Mouse (Mus musculus) midbrain, embryonic 10.5 days (tissue): ENCODE data around the gene Cers1. TPM values are rescaled to one million over a fixed set of nuclear protein-coding genes. Genes with fewer than 3 reads are reported as not detected.

Experiments used
- DNase-seq: peaks from one replicate; pipeline ENCODE4 v3.0.0-alpha.2; 2017; ENCODE audit warnings: low spot score
- H3K27ac ChIP-seq: fragments of 300-500 bp; sonication (generic); replicated peaks from 2 replicates; pipeline ENCODE4 v1.5.1; 2016; ENCODE audit warnings: mild to moderate bottlenecking
- H3K27me3 ChIP-seq: fragments of 300-500 bp; sonication (generic); 2 replicates; pipeline ENCODE4 v1.6.1; 2016; ENCODE audit warnings: low read depth, mild to moderate bottlenecking; ENCODE audit not compliant: poor library complexity, severe bottlenecking
- H3K36me3 ChIP-seq: fragments of 300-500 bp; sonication (generic); 2 replicates; pipeline ENCODE4 v1.6.1; 2016; ENCODE audit warnings: mild to moderate bottlenecking, moderate library complexity
- H3K4me1 ChIP-seq: fragments of 300-500 bp; sonication (generic); 2 replicates; pipeline ENCODE4 v1.6.1; 2016
- H3K4me3 ChIP-seq: fragments of 300-500 bp; sonication (generic); 2 replicates; pipeline ENCODE4 v1.5.1; 2016; ENCODE audit warnings: mild to moderate bottlenecking, moderate library complexity
- H3K9me3 ChIP-seq: fragments of 300-500 bp; sonication (generic); replicated peaks from 2 replicates; pipeline ENCODE4 v1.6.1; 2016; ENCODE audit warnings: mild to moderate bottlenecking
- WGBS: fragments of 180-500 bp; shearing (Covaris S2); methylation state at CpG from one replicate; pipeline ENCODE4 v1.1.7; 2016; 5-methylcytosine and 5-hydroxymethylcytosine counted together
- polyA plus RNA-seq: library from polyadenylated mRNA; unstranded; fragments of >200 nt; fragmentation: Nextera tagmentation; extraction: Ambion mirVana; gene quantifications from 2 replicates; pipeline ENCODE4 v1.2.1, GENCODE M21; 2016

Cers1 gene
- polyA plus RNA-seq, 1 experiment from 2014 or later: 4.6 TPM

- Histone ChIP-seq H3K27me3 (no peaks in the 10 kb centered on the region), H3K4me3 (no peak overlapping the region), H3K9me3 (no peaks in the 10 kb centered on the region), H3K36me3 (peaks cover 77% of the 10 kb centered on the region), H3K4me1 (peaks cover 46% of the 10 kb centered on the region), H3K27ac (no peak overlapping the region)
- WGBS: 94% methylated on average over 4 of the region's 4 CpGs
- no peak for DNase-seq
These were observed 31.9 kb downstream of the Cers1 start for GRCm38 (mm10) chr8:70347443-70347842.

GRCm38 (mm10) chr8:70347860-70348420, 32.4 kb downstream of the Cers1 start:
- no peaks in the 10 kb centered on the region for H3K27me3 ChIP-seq
- H3K36me3 ChIP-seq: peaks cover 72% of the 10 kb centered on the region
- no peak for DNase-seq
- peaks cover 46% of the 10 kb centered on the region for H3K4me1 ChIP-seq
- H3K9me3 ChIP-seq: no peaks in the 10 kb centered on the region
- no peak overlapping the region for H3K27ac ChIP-seq
- H3K4me3 ChIP-seq: no peak overlapping the region
- WGBS: 71% methylated on average over 1 of the region's 1 CpGs

- DNase-seq: no peak
- peak overlapping the region; percentile 92 for H3K27ac ChIP-seq
These were observed 35.7 kb downstream of the Cers1 start for GRCm38 (mm10) chr8:70351035-70351999.

GRCm38 (mm10) chr8:70352000-70352384, 36.4 kb downstream of the Cers1 start:
- no peaks in the 10 kb centered on the region for H3K9me3 ChIP-seq
- no peak for DNase-seq
- peak overlapping the region; percentile 96 for H3K4me3 ChIP-seq
- H3K4me1 ChIP-seq: peaks cover 55% of the 10 kb centered on the region
- no peaks in the 10 kb centered on the region for H3K27me3 ChIP-seq
- 34% methylated on average over 3 of the region's 3 CpGs for WGBS
- H3K27ac ChIP-seq: peak overlapping the region; percentile 92
- H3K36me3 ChIP-seq: peaks cover 43% of the 10 kb centered on the region

More at GRCm38 (mm10) chr8:70351035-70351999, 35.7 kb downstream of the Cers1 start:
- H3K36me3 ChIP-seq: peaks cover 49% of the 10 kb centered on the region
- H3K27me3 ChIP-seq: no peaks in the 10 kb centered on the region
- no peaks in the 10 kb centered on the region for H3K9me3 ChIP-seq
- 71% methylated on average over 15 of the region's 15 CpGs for WGBS
- peak overlapping the region; percentile 96 for H3K4me3 ChIP-seq
- peaks cover 55% of the 10 kb centered on the region for H3K4me1 ChIP-seq

- Histone ChIP-seq H3K27ac (peak overlapping the region; percentile 92), H3K4me3 (peak overlapping the region; percentile 96), H3K4me1 (peaks cover 55% of the 10 kb centered on the region), H3K27me3 (no peaks in the 10 kb centered on the region), H3K9me3 (no peaks in the 10 kb centered on the region), H3K36me3 (peaks cover 35% of the 10 kb centered on the region)
- under 1% methylated on average over 64 of the region's 64 CpGs for WGBS
- DNase-seq: no peak
These were observed 37.1 kb downstream of the Cers1 start for GRCm38 (mm10) chr8:70352657-70353151.

- peaks cover 29% of the 10 kb centered on the region for H3K36me3 ChIP-seq
- peak within 1 kb of the TSS; percentile 92 for H3K27ac ChIP-seq
- DNase-seq: peak; percentile 99
- no peaks in the 10 kb centered on the region for H3K9me3 ChIP-seq
- H3K4me3 ChIP-seq: peak within 1 kb of the TSS; percentile 96
- H3K27me3 ChIP-seq: no peaks in the 10 kb centered on the region
- H3K4me1 ChIP-seq: peaks cover 50% of the 10 kb centered on the region
- under 1% methylated on average over 69 of the region's 69 CpGs for WGBS
These were observed 37.7 kb downstream of the Cers1 start, which contains the start of gene Upf1 for GRCm38 (mm10) chr8:70353194-70353817. Gene Upf1, minus strand, starts transcription at chr8:70353278.

- 74% methylated on average over 4 of the region's 4 CpGs for WGBS
- Histone ChIP-seq H3K27ac (peak overlapping the region; percentile 92), H3K4me1 (peaks cover 43% of the 10 kb centered on the region), H3K27me3 (no peaks in the 10 kb centered on the region; the same call in 1 of the 2 replicates), H3K9me3 (no peaks in the 10 kb centered on the region), H3K36me3 (peaks cover 22% of the 10 kb centered on the region), H3K4me3 (peak overlapping the region; percentile 96)
- DNase-seq: no peak
These were observed 38.4 kb downstream of the Cers1 start for GRCm38 (mm10) chr8:70354004-70354403.

GRCm38 (mm10) chr8:70356111-70356510, 40.5 kb downstream of the Cers1 start:
- Histone ChIP-seq H3K27me3 (no peaks in the 10 kb centered on the region; the same call in 1 of the 2 replicates), H3K4me3 (no peak overlapping the region), H3K36me3 (peaks cover 1% of the 10 kb centered on the region; the same call in 1 of the 2 replicates), H3K4me1 (peaks cover 22% of the 10 kb centered on the region), H3K9me3 (no peaks in the 10 kb centered on the region), H3K27ac (no peak overlapping the region)
- no peak for DNase-seq
- 84% methylated on average over 1 of the region's 1 CpGs for WGBS

- Histone ChIP-seq H3K27me3 (peaks cover 20% of the 10 kb centered on the region), H3K4me3 (no peak overlapping the region), H3K27ac (no peak overlapping the region), H3K36me3 (no peaks in the 10 kb centered on the region), H3K4me1 (peaks cover 17% of the 10 kb centered on the region), H3K9me3 (no peaks in the 10 kb centered on the region)
- no peak for DNase-seq
- 58% methylated on average over 3 of the region's 3 CpGs for WGBS
These were observed 43.8 kb downstream of the Cers1 start for GRCm38 (mm10) chr8:70359411-70359810.

GRCm38 (mm10) chr8:70360769-70361168, 45.2 kb downstream of the Cers1 start:
- Histone ChIP-seq H3K36me3 (no peaks in the 10 kb centered on the region), H3K4me3 (no peak overlapping the region), H3K4me1 (peaks cover 18% of the 10 kb centered on the region), H3K27me3 (peaks cover 20% of the 10 kb centered on the region), H3K27ac (no peak overlapping the region), H3K9me3 (no peaks in the 10 kb centered on the region)
- DNase-seq: no peak
- 44% methylated on average over 4 of the region's 4 CpGs for WGBS

GRCm38 (mm10) chr8:70361484-70362032, 46.0 kb downstream of the Cers1 start:
- Histone ChIP-seq H3K27ac (no peak overlapping the region), H3K27me3 (peaks cover 28% of the 10 kb centered on the region), H3K9me3 (no peaks in the 10 kb centered on the region), H3K4me3 (no peak overlapping the region), H3K4me1 (peaks cover 18% of the 10 kb centered on the region), H3K36me3 (no peaks in the 10 kb centered on the region)
- no peak for DNase-seq
- WGBS: 75% methylated on average over 10 of the region's 10 CpGs

- WGBS: 38% methylated on average over 5 of the region's 5 CpGs
- H3K27me3 ChIP-seq: peaks cover 34% of the 10 kb centered on the region
- peaks cover 18% of the 10 kb centered on the region for H3K4me1 ChIP-seq
- DNase-seq: no peak
- H3K36me3 ChIP-seq: no peaks in the 10 kb centered on the region
- H3K27ac ChIP-seq: peak overlapping the region; percentile 46; the same call in 1 of the 2 replicates
- H3K4me3 ChIP-seq: no peak overlapping the region
- no peaks in the 10 kb centered on the region for H3K9me3 ChIP-seq
These were observed 48.5 kb downstream of the Cers1 start for GRCm38 (mm10) chr8:70364066-70364465.
